Mouse (Mus musculus): ENCODE data around the gene Gm10638.

DNA sequence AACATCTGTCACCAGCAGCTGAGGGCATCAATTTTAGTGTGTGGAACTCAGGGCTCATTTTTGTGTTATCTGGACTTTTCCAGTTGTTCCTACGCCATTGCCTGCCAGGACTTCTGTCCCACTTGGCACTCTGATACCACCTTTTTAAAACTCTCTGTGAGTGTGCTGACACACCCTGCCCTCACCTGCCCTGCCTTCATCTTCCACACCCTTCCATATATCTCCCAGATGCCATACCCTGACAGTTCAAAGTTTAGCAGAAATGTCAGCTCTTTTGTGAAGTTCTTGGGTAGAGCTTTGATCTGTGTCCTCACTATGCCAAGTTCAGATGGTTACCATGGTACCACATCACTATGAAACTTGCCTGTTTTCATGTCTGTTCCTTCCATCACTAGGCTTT is 44.1 kb downstream of the Gm10638 start:
- no peak for TF ChIP-seq CTCF (IDR thresholded peaks at IDR 0.05; ENCODE audit: borderline replicate concordance, control insufficient read depth, extremely low read depth, insufficient read depth, low read length, poor library complexity)
- TF ChIP-seq POLR2A (IDR thresholded peaks at IDR 0.05; ENCODE audit: control insufficient read depth, extremely low read depth, insufficient read depth, low read length, poor library complexity): no peak

Measured in thymus, adult 2 months (tissue).